ENCODE assay signal across 7 mouse cellular contexts in the genomic region with DNA sequence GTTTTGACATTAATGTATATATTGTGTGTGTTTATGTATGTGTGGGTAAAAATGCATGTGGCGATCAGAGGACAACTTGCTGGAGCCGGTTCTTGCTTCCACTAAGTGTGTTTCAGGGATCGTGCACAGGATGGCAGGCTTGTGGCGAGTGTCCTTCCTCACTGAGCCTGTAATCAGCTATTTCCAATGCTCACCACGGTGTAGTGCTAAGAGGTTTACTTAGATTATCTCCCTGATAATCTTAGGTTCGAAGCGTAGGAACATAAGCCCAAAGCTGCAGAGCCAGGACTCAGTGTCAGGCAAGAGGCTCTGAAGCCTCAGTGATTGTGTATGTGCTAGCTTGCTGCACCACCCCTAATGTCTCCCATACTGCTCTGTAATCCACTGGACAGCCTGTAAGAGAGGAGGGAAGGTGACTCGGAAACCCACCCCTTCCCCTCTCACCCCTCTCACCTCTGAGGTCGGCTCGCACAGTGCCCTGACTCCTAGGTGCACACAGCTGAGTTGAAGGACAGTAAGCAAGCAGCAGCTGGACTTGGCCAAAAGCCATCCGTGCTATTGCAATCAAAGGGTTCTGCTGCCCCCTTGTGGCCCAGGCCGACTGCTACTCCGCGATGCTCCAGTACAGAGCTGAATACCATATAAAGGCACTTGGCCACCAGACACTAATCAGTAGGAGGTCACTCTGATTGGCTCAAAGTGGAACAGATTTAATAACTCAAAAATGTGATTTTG. TPM values are rescaled to one million over a fixed set of nuclear protein-coding genes. Genes with fewer than 3 reads are reported as not detected.
DNase-seq lines count a peak whose midpoint lies in the region; ATAC-seq lines count a peak whose summit lies in the region.

No protein-coding gene starts in this region.

- ATAC-seq in embryonic facial prominence, embryonic 11.5 days (replicated peaks; ENCODE audit: insufficient number of reproducible peaks, low FRiP score, low TSS enrichment, low read depth) = peak; percentile 84
- peak; percentile 91 for ATAC-seq in midbrain, embryonic 12.5 days (ENCODE audit: low FRiP score, low read depth)

- no peaks in the 10 kb centered on the region for H3K9me3 ChIP-seq in embryonic facial prominence, embryonic 11.5 days (replicated peaks; ENCODE audit: control insufficient read depth, low read length)
- H3K9me3 ChIP-seq in midbrain, embryonic 12.5 days = no peaks in the 10 kb centered on the region

- no peak overlapping the region for H3K27ac ChIP-seq in embryonic facial prominence, embryonic 11.5 days (replicated peaks; ENCODE audit: low read depth, low read length)
- no peak overlapping the region for H3K27ac ChIP-seq in midbrain, embryonic 12.5 days (replicated peaks)

- H3K4me1 ChIP-seq in embryonic facial prominence, embryonic 11.5 days (ENCODE audit: control insufficient read depth, insufficient read depth, low read length) = no peaks in the 10 kb centered on the region
- H3K4me1 ChIP-seq in midbrain, embryonic 12.5 days = 0 out of 2 replicates have a peak, but pooled peaks cover 3% of the 10 kb centered on the region

- intact Hi-C loops in left cerebral cortex, postnatal 4 days (cut with DNase I) = loop anchor here (5.0 to 10.0 kb wide), 3 partner anchors 156 to 379 kb away; a partner anchor contains a TSS

- WGBS in embryonic facial prominence, embryonic 11.5 days = 41% methylated on average over 14 of the region's 14 CpGs
- WGBS in midbrain, embryonic 12.5 days = 38% methylated on average over 14 of the region's 14 CpGs

- no peak overlapping the region for H3K9ac ChIP-seq in embryonic facial prominence, embryonic 11.5 days (replicated peaks; ENCODE audit: low read length)
- H3K9ac ChIP-seq in midbrain, embryonic 12.5 days (replicated peaks) = no peak overlapping the region

- H3K36me3 ChIP-seq in embryonic facial prominence, embryonic 11.5 days (replicated peaks; ENCODE audit: control insufficient read depth, insufficient read depth, low read depth, low read length) = no peaks in the 10 kb centered on the region
- H3K36me3 ChIP-seq in midbrain, embryonic 12.5 days = no peaks in the 10 kb centered on the region

- H3K27me3 ChIP-seq in embryonic facial prominence, embryonic 11.5 days (ENCODE audit: control insufficient read depth, insufficient read depth, low read length) = no peaks in the 10 kb centered on the region
- no peaks in the 10 kb centered on the region for H3K27me3 ChIP-seq in midbrain, embryonic 12.5 days

- H3K4me2 ChIP-seq in embryonic facial prominence, embryonic 11.5 days (ENCODE audit: low read depth, low read length) = no peak overlapping the region
- H3K4me2 ChIP-seq in midbrain, embryonic 12.5 days (replicated peaks) = no peak overlapping the region

- no peak overlapping the region for H3K4me3 ChIP-seq in embryonic facial prominence, embryonic 11.5 days (ENCODE audit: low read depth, low read length)
- H3K4me3 ChIP-seq in midbrain, embryonic 12.5 days = no peak overlapping the region

- peak; percentile 96 for DNase-seq in adrenal gland, postnatal 14 days
- peak; percentile 96 for DNase-seq in embryonic facial prominence, embryonic 11.5 days (ENCODE audit: low spot score)
- peak; percentile 98 for DNase-seq in heart, adult 11 months
- peak; percentile 89 for DNase-seq in kidney, adult 11 months
- DNase-seq in left cerebral cortex, postnatal 4 days = peak; percentile 96
- peak; percentile 94 for DNase-seq in skeletal muscle tissue, adult 2 months (ENCODE audit: low read depth, low spot score)

RNA-seq across cellular contexts. Expression of a gene that starts 51.3 kb away (rescaled TPM):
- 28.9 and 34.1 TPM in 2 replicates for total RNA-seq in adrenal gland, postnatal 14 days (2021)
- polyA plus RNA-seq in embryonic facial prominence, embryonic 11.5 days (2014; fragmentation: Nextera tagmentation; extraction: Ambion mirVana) = 4.8 and 5.6 TPM in 2 replicates
- total RNA-seq in left cerebral cortex, postnatal 4 days (2021) = 10 to 100 TPM; 36.7 to 38.7 TPM
- polyA plus RNA-seq in midbrain, embryonic 12.5 days (2016; fragmentation: Nextera tagmentation; extraction: Ambion mirVana) = 9.0 and 10.9 TPM in 2 replicates
